Mouse (Mus musculus): ENCODE results near the gene Enpp3. TPM values are rescaled to one million over a fixed set of nuclear protein-coding genes. Genes with fewer than 3 reads are reported as not detected.

The Enpp3 gene
- total RNA-seq, 2 experiments from 2014 or later, result 0.33 to 0.56 TPM

GRCm38 (mm10) chr10:24741229-24742198 lies 101.1 kb downstream of the Enpp3 start:
- H3K27ac ChIP-seq, result no peak overlapping the region
- no peak for DNase-seq (ENCODE audit: low spot score in 2 of 2)
- no peak overlapping the region for H3K4me3 ChIP-seq
- no peak for TF ChIP-seq CTCF (conservative IDR thresholded peaks at IDR 0.05)

- Histone ChIP-seq H3K27ac (no peak overlapping the region), H3K4me3 (no peak overlapping the region)
- no peak for DNase-seq (ENCODE audit: low spot score in 2 of 2)
- no peak for TF ChIP-seq CTCF (conservative IDR thresholded peaks at IDR 0.05)
Measured at GRCm38 (mm10) chr10:24739171-24739570, 103.5 kb downstream of the Enpp3 start.

GRCm38 (mm10) chr10:24738456-24738855 lies 104.2 kb downstream of the Enpp3 start:
- no peak for DNase-seq (ENCODE audit: low spot score in 2 of 2)
- H3K27ac ChIP-seq, result no peak overlapping the region
- no peak for TF ChIP-seq CTCF (conservative IDR thresholded peaks at IDR 0.05)
- H3K4me3 ChIP-seq, result no peak overlapping the region

GRCm38 (mm10) chr10:24735027-24735777 lies 107.4 kb downstream of the Enpp3 start:
- Histone ChIP-seq H3K4me3 (no peak overlapping the region), H3K27ac (no peak overlapping the region)
- TF ChIP-seq CTCF (conservative IDR thresholded peaks at IDR 0.05), result no peak
- no peak for DNase-seq (ENCODE audit: low spot score in 2 of 2)

GRCm38 (mm10) chr10:24727478-24727877 lies 115.1 kb downstream of the Enpp3 start:
- Histone ChIP-seq H3K27ac (no peak overlapping the region), H3K4me3 (no peak overlapping the region)
- DNase-seq (ENCODE audit: low spot score in 2 of 2), result no peak
- no peak for TF ChIP-seq CTCF (conservative IDR thresholded peaks at IDR 0.05)

- DNase-seq (ENCODE audit: low spot score in 2 of 2), result no peak
- no peak overlapping the region for H3K27ac ChIP-seq
- TF ChIP-seq CTCF (conservative IDR thresholded peaks at IDR 0.05), result no peak
- no peak overlapping the region for H3K4me3 ChIP-seq
Measured at GRCm38 (mm10) chr10:24725197-24725596, 117.4 kb downstream of the Enpp3 start.

Other genes starting within 250 kb of the Enpp3 start
- gene Ccn2, start 247.4 kb downstream of the Enpp3 start, total RNA-seq (2021), result 1 to 10 TPM; 8.5 to 9.7 TPM
- gene Enpp1, start 130.7 kb downstream of the Enpp3 start, total RNA-seq (2021), result 1 to 10 TPM; 2.7 to 4.1 TPM
- gene Med23, start 27.2 kb upstream of the Enpp3 start, total RNA-seq (2021), result 10 to 100 TPM; 32.6 to 36.6 TPM
- gene Arg1, start 84.7 kb upstream of the Enpp3 start, total RNA-seq (2021), result under 1 TPM in 1 of 2 experiments, not detected in 1; 0.25 TPM

Data from layer of hippocampus, adult 2 months (tissue).